Mouse (Mus musculus) liver, adult (tissue): ENCODE results near the gene Nomo1.

Experiments used
- GATA4 ChIP-seq: IDR thresholded peaks from 2 replicates; pipeline ENCODE4 v1.6.1; 2014; ENCODE audit warnings: mild to moderate bottlenecking, low read length; ENCODE audit not compliant: insufficient replicate concordance

Nomo1 gene

DNA sequence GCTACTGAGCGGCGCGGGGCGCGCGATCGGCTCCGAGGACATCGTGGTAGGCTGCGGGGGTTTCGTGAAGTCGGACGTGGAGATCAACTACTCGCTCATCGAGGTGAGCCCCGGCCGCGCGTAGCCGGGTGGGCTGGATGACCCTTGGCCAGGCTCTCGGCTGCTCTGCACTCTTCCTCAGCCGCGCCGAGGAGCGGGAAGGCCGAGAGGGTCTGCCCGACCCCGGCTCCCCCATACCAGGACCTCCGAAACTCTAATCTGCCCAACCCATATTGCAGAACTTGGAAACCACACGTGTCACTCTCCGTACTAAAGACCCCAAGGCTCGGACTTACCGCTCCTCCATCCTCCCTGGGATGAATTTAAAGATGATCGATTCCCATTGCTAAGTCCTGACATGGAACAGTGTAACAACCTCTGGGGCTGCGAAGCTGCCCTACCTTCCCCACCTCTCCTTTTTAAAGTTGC is 406 bp downstream of the Nomo1 start:
- TF ChIP-seq GATA4 = no peak

DNA sequence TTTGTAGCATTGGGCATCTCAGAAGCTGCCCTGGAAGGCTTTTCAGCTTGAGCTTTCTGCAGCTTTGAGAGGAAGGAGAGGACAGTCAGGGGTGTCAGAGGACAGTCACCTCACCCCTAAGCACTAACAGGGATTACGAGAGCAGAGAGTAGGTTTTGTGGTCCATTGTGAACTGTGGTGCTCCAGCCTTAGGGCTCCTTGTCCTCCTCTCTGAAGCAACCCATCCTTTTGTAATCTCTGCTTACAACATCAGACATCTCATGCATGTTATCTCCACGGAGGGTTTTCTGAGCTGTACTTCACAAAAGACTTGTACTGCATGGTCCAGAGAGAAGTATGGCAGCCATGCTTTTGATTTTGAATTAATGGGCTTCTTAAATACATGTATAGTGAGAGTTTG is 1.5 kb downstream of the Nomo1 start:
- no peak for TF ChIP-seq GATA4

DNA sequence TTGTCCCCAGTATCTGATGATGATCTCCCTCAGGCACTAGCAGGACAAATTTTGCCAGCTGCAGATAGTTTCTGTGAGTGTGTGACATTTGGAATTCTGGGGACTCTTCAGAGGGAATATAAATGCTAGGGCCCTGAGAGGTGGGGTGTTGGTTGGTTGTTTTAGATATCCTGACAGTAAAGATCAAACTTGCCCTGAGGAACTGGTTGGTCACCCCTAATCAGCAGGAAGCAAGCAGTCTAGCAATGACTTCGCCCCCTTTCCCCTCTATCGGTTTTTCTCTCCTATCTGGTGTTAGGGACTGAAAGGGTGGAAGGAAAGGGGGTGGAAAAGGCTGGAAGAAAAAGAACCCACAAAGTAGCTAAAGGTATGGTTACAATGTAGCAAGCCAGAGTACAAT is 2.0 kb downstream of the Nomo1 start:
- TF ChIP-seq GATA4 = no peak

DNA sequence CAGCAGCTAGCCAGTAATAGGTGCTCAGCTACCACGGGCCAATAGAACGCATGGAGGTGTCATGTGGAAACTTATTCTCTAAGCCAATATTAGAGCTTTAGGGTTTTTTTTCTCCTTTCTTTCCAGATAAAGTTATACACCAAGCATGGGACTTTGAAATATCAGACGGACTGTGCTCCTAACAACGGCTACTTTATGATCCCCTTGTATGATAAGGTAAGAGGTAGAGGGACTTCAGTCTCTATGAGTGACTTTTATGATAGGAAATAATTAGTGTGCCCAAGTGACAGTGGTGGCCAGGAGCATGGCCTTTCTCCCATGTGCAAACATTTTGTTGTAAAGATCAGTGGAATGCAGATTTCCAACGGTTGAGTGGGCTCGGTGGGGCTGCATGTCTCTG is 3.9 kb downstream of the Nomo1 start:
- TF ChIP-seq GATA4 = no peak

DNA sequence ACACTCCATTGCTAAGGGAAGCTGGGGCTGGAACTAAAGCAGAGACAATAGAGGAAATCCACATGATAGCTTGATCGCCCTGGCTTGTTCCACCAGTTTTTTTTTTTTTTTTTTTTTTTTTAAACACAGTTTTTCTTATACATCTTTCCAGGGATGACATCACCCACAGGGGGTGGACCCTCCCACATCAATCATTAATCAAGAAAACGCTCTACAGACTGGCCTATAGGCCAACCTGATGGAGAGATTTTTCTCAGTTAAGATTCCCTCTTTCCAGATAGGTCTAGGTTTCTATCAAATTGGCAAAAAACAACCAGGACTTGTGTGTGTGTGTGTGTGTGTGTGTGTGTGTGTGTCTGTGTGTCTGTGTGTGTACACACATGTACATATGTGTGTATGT is 6.4 kb downstream of the Nomo1 start:
- no peak for TF ChIP-seq GATA4

DNA sequence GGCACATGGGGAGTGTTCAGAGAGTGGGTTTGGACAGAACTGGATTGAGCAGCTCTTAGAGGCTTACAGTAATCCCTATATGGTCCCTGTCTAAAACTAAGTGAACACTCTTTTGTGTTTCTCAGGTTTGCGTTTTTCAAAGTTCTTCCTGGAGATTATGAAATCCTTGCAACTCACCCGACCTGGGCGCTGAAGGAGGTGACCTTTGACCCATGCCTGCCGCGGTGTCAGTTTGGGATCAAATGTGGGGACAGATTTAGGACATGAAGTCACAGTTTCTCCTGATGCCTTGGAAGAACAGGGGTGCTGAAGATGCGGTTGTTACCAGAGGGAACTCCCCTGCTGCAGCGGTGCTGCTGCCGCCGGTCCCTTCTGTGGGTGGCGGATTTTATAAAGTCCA is 10.6 kb downstream of the Nomo1 start:
- no peak for TF ChIP-seq GATA4

DNA sequence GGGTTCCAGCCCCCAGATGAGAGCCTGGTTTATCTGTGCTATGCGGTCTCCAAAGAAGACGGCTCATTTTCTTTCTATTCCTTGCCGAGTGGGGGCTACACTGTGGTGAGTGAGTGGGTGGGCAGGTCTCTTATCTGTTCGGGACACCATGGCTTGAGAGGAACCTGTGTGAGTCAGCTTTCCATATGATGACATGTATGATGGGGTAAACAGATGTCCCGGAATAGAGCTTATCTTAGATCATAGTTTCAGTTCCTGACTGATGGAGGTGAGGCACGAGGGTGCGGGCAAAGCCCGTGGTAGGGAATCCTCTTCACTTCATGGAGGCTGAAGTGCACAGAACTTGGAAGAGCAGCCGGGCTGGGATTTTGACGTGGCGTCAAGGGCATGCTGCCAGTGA is 12.4 kb downstream of the Nomo1 start:
- TF ChIP-seq GATA4 = no peak

DNA sequence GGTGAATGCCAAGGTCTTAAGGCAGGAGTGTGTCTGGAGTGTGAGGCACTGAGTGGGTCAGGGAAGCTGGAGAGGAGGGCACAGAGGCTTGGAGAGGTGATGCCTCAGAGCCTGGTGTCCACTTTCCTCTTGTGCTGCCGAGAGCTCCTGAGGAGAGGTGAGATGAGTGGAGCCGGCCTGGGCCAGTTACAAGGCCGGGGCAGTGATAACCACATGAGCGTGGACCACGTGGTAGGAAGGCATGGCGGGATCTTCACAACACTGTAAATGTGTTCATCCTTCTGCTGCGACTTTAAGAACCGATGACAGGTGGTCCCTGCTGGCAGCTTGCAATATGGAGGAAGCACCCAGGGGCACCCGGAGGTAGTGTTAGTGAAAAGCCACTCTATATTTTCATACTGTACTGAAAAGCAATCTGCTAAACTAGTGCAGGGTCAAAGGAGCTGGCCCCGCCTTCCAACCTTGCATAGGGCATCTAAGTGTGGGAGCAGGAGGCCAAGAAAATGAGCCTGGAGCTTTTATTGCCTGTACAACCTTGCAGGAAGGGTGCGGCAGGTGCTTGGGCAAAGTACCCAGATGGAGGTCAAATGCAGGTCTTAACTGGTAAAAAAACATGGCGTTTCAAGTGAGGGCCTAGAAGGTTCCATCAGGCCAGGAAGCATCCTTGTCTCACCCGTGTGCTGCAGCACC is 14.5 kb downstream of the Nomo1 start:
- TF ChIP-seq GATA4 = no peak

DNA sequence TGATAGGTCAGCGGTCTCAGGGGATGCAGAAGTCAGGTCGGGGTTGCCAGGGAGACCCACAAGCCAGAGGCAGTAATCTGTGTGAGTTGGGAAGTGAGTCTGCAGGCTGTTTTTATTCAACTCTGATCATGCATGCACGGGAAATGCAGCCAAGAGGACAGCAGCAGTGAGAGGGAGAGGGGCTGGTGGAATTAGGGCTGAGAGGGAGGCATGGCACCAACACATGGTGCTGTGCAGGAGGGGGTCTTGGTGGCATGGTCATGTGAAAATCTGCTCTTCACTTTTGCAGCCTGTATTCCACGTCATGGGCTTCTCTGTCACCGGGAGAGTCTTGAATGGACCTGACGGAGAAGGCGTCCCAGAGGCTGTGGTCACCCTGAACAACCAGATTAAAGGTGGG is 16.5 kb downstream of the Nomo1 start:
- no peak for TF ChIP-seq GATA4

DNA sequence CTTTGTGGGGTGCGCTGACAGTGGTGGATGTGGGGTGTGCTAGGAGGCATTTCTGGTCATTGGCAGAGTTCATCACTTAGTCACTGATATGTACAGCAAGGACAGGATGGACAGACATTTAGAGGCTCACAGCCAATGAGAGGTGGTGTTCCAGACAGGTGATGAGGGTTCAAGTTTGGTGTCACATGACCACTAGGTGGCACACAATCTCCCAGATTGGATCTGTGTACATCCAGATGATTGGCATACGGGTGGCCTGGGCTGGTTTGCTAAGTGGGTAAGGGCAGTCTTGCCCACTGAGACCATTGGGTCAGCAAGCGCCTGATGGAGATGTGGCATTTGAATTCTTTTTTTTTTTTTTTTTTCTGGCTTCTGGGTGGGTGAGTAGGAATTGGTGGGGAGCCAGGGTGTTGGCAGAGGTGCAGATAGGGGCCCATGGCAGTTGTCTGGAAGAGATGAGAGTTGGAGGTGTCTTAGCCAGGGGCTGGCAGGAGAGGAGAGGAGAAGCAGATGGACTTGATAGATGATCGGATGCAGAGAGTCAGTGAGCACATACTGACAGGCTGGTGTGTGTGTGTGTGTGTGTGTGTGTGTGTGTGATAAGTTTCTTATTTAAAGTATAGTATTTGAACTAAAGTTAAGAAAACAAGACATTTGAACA is 18.8 kb downstream of the Nomo1 start:
- TF ChIP-seq GATA4 = no peak

DNA sequence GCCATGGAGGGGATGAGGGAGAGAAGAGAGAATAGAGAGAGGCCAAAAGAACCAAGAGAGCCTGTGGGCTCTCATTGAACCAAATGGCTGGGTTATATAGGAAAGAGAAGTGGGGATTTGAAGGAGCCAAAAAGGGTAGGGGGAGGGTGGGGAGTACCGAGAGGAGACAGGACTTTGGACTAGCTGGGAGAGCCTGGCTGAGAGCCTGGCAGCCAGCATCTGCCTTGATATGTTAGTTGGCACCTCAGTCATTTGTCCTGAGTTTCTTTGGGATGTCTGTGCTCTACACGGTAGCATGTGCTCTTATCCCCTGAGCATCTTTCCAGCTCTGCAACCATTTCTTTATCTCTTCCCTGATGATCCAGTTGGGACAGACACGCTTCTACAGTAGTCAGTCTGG is 20.1 kb downstream of the Nomo1 start:
- TF ChIP-seq GATA4 = no peak

DNA sequence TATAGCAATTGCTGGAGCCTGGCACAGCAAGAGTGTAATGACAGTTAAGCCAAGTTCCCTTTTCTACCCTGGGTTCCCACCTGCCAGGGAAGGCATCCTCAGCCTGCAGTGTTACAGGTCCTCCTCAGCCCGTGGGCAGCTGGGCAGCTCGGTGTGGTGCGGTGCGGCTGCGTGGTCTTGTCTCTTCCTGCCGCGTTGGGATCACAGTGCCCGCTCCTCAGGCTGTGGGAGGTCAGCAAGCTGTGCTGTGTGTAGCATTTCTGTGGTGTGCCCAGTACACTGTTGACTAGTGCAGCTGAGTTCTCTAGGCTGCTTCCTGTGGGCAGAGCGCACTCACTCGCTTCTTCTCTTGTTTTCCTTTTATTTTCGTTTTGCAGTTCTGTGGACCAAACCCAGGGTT is 25.4 kb downstream of the Nomo1 start:
- TF ChIP-seq GATA4 = no peak

DNA sequence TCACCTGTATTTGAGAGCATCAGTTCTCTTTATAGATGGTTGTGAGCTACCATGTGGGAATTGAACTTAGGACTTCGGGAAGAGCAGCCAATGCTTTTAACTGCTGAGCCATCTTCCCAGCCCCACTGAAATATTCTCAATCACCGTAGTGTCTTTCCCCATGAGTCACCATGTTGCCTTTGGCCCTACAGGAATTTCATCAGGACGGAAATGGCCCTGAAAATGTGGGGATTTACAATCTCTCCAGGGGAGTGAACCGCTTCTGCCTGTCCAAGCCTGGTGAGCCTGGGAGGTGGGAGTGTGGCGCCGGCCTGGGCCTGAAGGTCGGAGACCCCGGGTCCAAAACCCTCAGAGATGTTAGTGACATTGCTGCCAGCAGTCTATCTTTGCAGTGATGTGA is 27.2 kb downstream of the Nomo1 start:
- TF ChIP-seq GATA4 = no peak

DNA sequence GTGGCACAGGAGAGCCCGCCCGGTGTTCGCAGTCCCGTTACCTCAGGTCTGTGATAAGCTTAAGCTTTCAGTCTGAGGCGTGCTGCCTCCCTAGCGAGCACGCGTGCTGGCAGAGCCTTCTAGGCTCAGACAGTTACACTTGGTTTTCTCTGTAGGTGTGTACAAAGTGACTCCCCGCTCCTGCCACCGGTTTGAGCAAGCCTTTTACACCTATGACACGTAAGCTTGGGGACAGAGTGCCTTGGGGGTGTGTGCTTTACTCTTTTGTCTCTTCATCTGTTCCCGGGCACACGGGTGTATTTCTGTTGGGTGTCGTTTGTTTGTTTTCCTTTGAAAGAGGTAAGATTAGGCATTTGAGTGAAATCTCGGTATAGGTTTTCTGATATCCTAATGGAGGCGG is 28.1 kb downstream of the Nomo1 start:
- TF ChIP-seq GATA4 = no peak

DNA sequence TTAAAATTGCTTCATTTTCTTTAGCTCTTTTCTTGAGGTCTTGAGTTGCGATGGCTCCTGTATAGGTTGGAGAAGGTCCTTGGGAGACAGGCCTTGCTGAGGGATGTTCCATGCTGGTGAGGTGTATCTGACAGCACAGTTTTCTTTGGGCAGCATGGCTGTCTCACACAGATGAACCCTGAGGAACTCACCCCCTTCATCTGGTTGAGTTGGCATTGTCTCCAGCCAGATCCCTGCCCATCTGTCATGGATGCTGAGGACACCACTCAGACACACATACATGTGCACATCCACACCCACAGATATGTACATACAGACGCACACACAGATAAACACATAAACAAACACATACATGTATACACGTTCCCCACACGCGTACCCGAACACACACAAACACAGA is 29.8 kb downstream of the Nomo1 start:
- no peak for TF ChIP-seq GATA4

DNA sequence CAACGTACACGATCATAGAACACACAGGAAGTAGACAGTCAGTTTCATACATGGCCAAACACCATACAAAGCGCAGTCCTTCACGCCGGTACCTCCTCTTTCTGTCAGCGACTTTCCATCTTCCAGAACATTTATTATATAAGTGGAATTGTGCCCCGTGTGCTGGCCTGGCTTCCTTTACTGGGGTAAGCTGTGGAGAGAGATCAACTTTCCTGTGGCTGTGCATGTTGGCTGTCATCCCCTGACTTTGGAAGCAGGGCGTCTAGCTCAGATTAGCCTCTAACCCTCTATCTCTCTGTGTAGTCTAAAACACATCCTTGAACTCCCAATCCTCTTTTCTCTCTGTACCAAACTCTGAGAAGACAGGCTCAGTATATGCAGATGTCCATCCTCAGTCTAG is 35.3 kb downstream of the Nomo1 start:
- TF ChIP-seq GATA4 = no peak

DNA sequence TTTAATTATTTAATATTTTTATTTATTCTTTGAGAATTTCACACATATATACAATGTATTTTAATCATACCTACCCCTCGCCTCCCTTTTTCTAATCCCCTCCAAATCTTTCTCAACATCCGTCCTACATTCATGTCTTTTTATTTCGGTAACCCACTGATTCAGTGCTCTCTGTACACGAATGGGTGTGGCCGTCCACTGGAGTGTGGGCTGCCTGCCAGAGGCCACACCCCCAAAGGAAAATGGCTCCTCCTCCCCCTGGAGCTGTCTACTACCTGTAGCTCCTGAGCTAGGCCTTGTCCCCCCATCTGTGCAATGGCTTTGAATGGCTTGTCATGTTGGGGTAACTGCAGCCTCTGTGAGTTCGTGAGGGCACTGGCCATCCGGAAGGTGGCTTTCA is 43.3 kb downstream of the Nomo1 start:
- no peak for TF ChIP-seq GATA4

DNA sequence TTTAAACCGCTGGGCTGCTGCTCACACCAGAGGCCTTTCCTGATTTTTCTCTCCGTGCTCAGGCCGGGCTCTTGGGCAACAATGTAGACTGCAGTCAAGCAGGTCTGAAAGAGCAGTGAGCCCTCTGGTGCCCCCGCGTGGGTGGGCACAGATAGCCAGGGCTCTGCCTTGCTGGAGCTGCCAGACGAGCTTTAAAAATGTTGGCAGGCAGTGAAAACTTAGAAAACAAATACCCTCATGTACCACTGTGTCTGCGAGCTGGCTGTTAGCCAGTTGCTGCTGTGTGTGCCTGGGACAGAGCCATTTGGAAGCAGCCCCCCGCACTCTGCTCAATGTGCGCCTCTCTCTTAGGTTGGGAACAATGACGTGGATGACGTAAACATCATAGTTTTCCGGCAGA is 44.2 kb downstream of the Nomo1 start:
- TF ChIP-seq GATA4 = no peak

DNA sequence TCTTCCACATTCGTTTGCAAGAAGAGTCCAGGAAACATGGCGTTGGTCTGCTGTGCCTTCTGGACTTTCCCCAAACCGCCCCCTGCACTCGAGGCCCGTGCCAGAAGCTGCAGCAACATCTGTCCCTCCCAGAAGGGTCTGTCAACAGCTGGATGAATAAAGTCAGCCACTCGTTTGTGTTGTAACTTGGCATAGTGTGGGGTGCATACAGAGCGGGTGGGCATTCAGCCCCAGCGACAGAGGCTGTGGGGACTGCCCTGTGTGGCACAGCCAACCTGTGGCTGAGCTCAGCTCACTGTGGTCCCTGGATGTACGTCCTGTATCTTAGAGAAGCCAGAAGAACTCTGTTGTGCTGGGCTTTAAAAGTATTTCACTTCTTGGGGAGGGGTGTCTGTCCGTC is 50.5 kb downstream of the Nomo1 start:
- no peak for TF ChIP-seq GATA4
